In genomic region chr7:29168121-29168695, GRCm38 (mm10) we compare ENCODE assay signal across 8 mouse cellular contexts. TPM values are rescaled to one million over a fixed set of nuclear protein-coding genes. Genes with fewer than 3 reads are reported as not detected.
DNase-seq lines count a peak whose midpoint lies in the region; ATAC-seq and TF ChIP-seq lines count a peak whose summit lies in the region.

No protein-coding gene starts in this region.

- peak overlapping the region; percentile 82 for H3K4me3 ChIP-seq in heart, embryonic 10.5 days
- peak overlapping the region; percentile 88 for H3K4me3 ChIP-seq in E14TG2a.4 (replicated peaks; ENCODE audit: low read length)
- peak overlapping the region; percentile 83 for H3K4me3 ChIP-seq in forebrain, embryonic 15.5 days
- H3K4me3 ChIP-seq in midbrain, embryonic 13.5 days (replicated peaks), result peak overlapping the region; percentile 67

- no peak for ATAC-seq in forebrain, embryonic 15.5 days (replicated peaks)
- 0 out of 2 replicates have a peak, but pooled peaks have one; percentile 0 for ATAC-seq in midbrain, embryonic 13.5 days
- no peak for ATAC-seq in activated CD4-positive, CD25-positive, alpha-beta regulatory T cell, adult 4 months

- peaks cover 49% of the 10 kb centered on the region for H3K27me3 ChIP-seq in heart, embryonic 10.5 days (ENCODE audit: insufficient read depth, poor library complexity, severe bottlenecking)
- H3K27me3 ChIP-seq in E14TG2a.4 (ENCODE audit: insufficient read depth, low read length), result peaks cover 31% of the 10 kb centered on the region
- peaks cover 26% of the 10 kb centered on the region for H3K27me3 ChIP-seq in forebrain, embryonic 15.5 days
- H3K27me3 ChIP-seq in midbrain, embryonic 13.5 days, result peaks cover 27% of the 10 kb centered on the region

- peaks cover 9% of the 10 kb centered on the region for H3K36me3 ChIP-seq in heart, embryonic 10.5 days
- H3K36me3 ChIP-seq in E14TG2a.4 (ENCODE audit: insufficient read depth, low read length), result peaks cover 15% of the 10 kb centered on the region
- peaks cover 5% of the 10 kb centered on the region; the same call in 1 of the 2 replicates for H3K36me3 ChIP-seq in forebrain, embryonic 15.5 days
- H3K36me3 ChIP-seq in midbrain, embryonic 13.5 days, result peaks cover 11% of the 10 kb centered on the region

- peaks cover 55% of the 10 kb centered on the region for H3K4me1 ChIP-seq in heart, embryonic 10.5 days
- peaks cover 66% of the 10 kb centered on the region for H3K4me1 ChIP-seq in E14TG2a.4 (replicated peaks; ENCODE audit: low read depth, low read length)
- H3K4me1 ChIP-seq in forebrain, embryonic 15.5 days, result peaks cover 40% of the 10 kb centered on the region
- H3K4me1 ChIP-seq in midbrain, embryonic 13.5 days (replicated peaks), result peaks cover 44% of the 10 kb centered on the region

- 3% methylated on average over 10 of the region's 10 CpGs for WGBS in heart, embryonic 10.5 days
- 1% methylated on average over 10 of the region's 10 CpGs for WGBS in forebrain, embryonic 15.5 days
- WGBS in midbrain, embryonic 13.5 days, result 4% methylated on average over 10 of the region's 10 CpGs

- intact Hi-C loops in heart, postnatal 10 days (cut with DNase I), result loop anchor here (5.0 kb wide), 1 partner anchor 276 kb away; no protein-coding TSS in a partner anchor

- H3K9ac ChIP-seq in forebrain, embryonic 15.5 days (replicated peaks), result peak overlapping the region; percentile 67
- H3K9ac ChIP-seq in midbrain, embryonic 13.5 days (replicated peaks), result peak overlapping the region; percentile 70

- peak overlapping the region; percentile 90; the same call in 1 of the 2 replicates for H3K27ac ChIP-seq in heart, embryonic 10.5 days
- peak overlapping the region; percentile 86; the same call in 1 of the 2 replicates for H3K27ac ChIP-seq in forebrain, embryonic 15.5 days (replicated peaks)
- H3K27ac ChIP-seq in midbrain, embryonic 13.5 days, result peak overlapping the region; percentile 87

- H3K9me3 ChIP-seq in heart, embryonic 10.5 days, result no peaks in the 10 kb centered on the region
- no peaks in the 10 kb centered on the region for H3K9me3 ChIP-seq in E14TG2a.4 (ENCODE audit: low read length)
- no peaks in the 10 kb centered on the region for H3K9me3 ChIP-seq in forebrain, embryonic 15.5 days
- H3K9me3 ChIP-seq in midbrain, embryonic 13.5 days, result no peaks in the 10 kb centered on the region

- TF ChIP-seq CTCF in E14TG2a.4 (conservative IDR thresholded peaks at IDR 0.05; ENCODE audit: low read length), result no peak

- DNase-seq in heart, embryonic 10.5 days (ENCODE audit: low spot score), result no peak
- no peak for DNase-seq in heart, postnatal 10 days
- DNase-seq in layer of hippocampus, adult 9-10 months (ENCODE audit: low spot score), result no peak
- no peak for DNase-seq in spleen, postnatal 36 days (ENCODE audit: low spot score in 2 of 2)

- peak overlapping the region; percentile 82 for H3K4me2 ChIP-seq in forebrain, embryonic 15.5 days (replicated peaks)
- peak overlapping the region; percentile 66 for H3K4me2 ChIP-seq in midbrain, embryonic 13.5 days (replicated peaks)

RNA-seq across cellular contexts. Expression of gene Ggn, which starts 1.8 kb away (rescaled TPM):
- polyA plus RNA-seq in heart, embryonic 10.5 days (2016; fragmentation: Nextera tagmentation; extraction: Ambion mirVana), result 0.51 and 0.64 TPM in 2 replicates
- total RNA-seq in heart, postnatal 10 days (2021), result under 1 TPM; 0.55 to 0.57 TPM
- polyA plus RNA-seq in forebrain, embryonic 15.5 days (2015; fragmentation: Nextera tagmentation; extraction: Ambion mirVana), result 0.18 TPM in 2 replicates
- 0.54 and 0.93 TPM in 2 replicates for polyA plus RNA-seq in midbrain, embryonic 13.5 days (2015; fragmentation: Nextera tagmentation; extraction: Ambion mirVana)
- not detected for polyA plus RNA-seq in activated CD4-positive, CD25-positive, alpha-beta regulatory T cell, adult 4 months (2017; shearing (Covaris generic))

RNA-seq across cellular contexts. Expression of gene Spred3, which starts 2.0 kb away (rescaled TPM):
- 1.4 and 2.7 TPM in 2 replicates for polyA plus RNA-seq in heart, embryonic 10.5 days (2016; fragmentation: Nextera tagmentation; extraction: Ambion mirVana)
- total RNA-seq in heart, postnatal 10 days (2021), result 1 to 10 TPM; 1.9 to 2.2 TPM
- 6.4 TPM in 2 replicates for polyA plus RNA-seq in forebrain, embryonic 15.5 days (2015; fragmentation: Nextera tagmentation; extraction: Ambion mirVana)
- 9.4 and 9.9 TPM in 2 replicates for polyA plus RNA-seq in midbrain, embryonic 13.5 days (2015; fragmentation: Nextera tagmentation; extraction: Ambion mirVana)
- under 1 TPM in 1 of 2 experiments, not detected in 1; 0.78 TPM for polyA plus RNA-seq in activated CD4-positive, CD25-positive, alpha-beta regulatory T cell, adult 4 months (2017; shearing (Covaris generic))

RNA-seq across cellular contexts. Expression of gene Fam98c, which starts 12.2 kb away (rescaled TPM):
- polyA plus RNA-seq in heart, embryonic 10.5 days (2016; fragmentation: Nextera tagmentation; extraction: Ambion mirVana), result 13.3 and 14.6 TPM in 2 replicates
- total RNA-seq in heart, postnatal 10 days (2021), result 10 to 100 TPM; 13.7 to 15.4 TPM
- polyA plus RNA-seq in forebrain, embryonic 15.5 days (2015; fragmentation: Nextera tagmentation; extraction: Ambion mirVana), result 20.5 and 21.3 TPM in 2 replicates
- polyA plus RNA-seq in midbrain, embryonic 13.5 days (2015; fragmentation: Nextera tagmentation; extraction: Ambion mirVana), result 17.5 and 18.4 TPM in 2 replicates
- polyA plus RNA-seq in activated CD4-positive, CD25-positive, alpha-beta regulatory T cell, adult 4 months (2017; shearing (Covaris generic)), result 10 to 100 TPM; 11.4 to 16.3 TPM

RNA-seq across cellular contexts. Expression of gene Psmd8, which starts 12.3 kb away (rescaled TPM):
- 244 and 267 TPM in 2 replicates for polyA plus RNA-seq in heart, embryonic 10.5 days (2016; fragmentation: Nextera tagmentation; extraction: Ambion mirVana)
- 100 to 1,000 TPM; 173 to 179 TPM for total RNA-seq in heart, postnatal 10 days (2021)
- polyA plus RNA-seq in forebrain, embryonic 15.5 days (2015; fragmentation: Nextera tagmentation; extraction: Ambion mirVana), result 269 and 274 TPM in 2 replicates
- 314 and 315 TPM in 2 replicates for polyA plus RNA-seq in midbrain, embryonic 13.5 days (2015; fragmentation: Nextera tagmentation; extraction: Ambion mirVana)
- polyA plus RNA-seq in activated CD4-positive, CD25-positive, alpha-beta regulatory T cell, adult 4 months (2017; shearing (Covaris generic)), result 100 to 1,000 TPM; 214 to 229 TPM

RNA-seq across cellular contexts. Expression of gene Rasgrp4, which starts 33.6 kb away (rescaled TPM):
- 0.74 and 0.79 TPM in 2 replicates for polyA plus RNA-seq in heart, embryonic 10.5 days (2016; fragmentation: Nextera tagmentation; extraction: Ambion mirVana)
- 1 to 10 TPM; 1.1 to 2.1 TPM for total RNA-seq in heart, postnatal 10 days (2021)
- polyA plus RNA-seq in forebrain, embryonic 15.5 days (2015; fragmentation: Nextera tagmentation; extraction: Ambion mirVana), result 0.57 and 0.69 TPM in 2 replicates
- polyA plus RNA-seq in midbrain, embryonic 13.5 days (2015; fragmentation: Nextera tagmentation; extraction: Ambion mirVana), result 0.40 and 0.50 TPM in 2 replicates
- polyA plus RNA-seq in activated CD4-positive, CD25-positive, alpha-beta regulatory T cell, adult 4 months (2017; shearing (Covaris generic)), result 1 to 10 TPM in 1 of 2 experiments, under 1 TPM in 1; 0.95 to 1.1 TPM
